Mouse (Mus musculus): Measurements from ENCODE around the gene Olfr16. TPM values are rescaled to one million over a fixed set of nuclear protein-coding genes. Genes with fewer than 3 reads are reported as not detected.

Gene Olfr16
- total and polyA plus RNA-seq, 3 experiments, result not detected

Other genes starting within 250 kb of the Olfr16 start
- not detected in 2 replicates for gene Apcs, start 55.4 kb upstream of the Olfr16 start, total RNA-seq (2012; rRNA removed)
- gene Apcs, start 55.4 kb upstream of the Olfr16 start, polyA plus RNA-seq (2012; ENCODE audit: insufficient read depth in 1 of 2, insufficient read length in 2 of 2, low read depth in 1 of 2, low replicate concordance in 2 of 2, missing spikeins in 1 of 2), result not detected
- not detected in 2 replicates for gene Olfr1408, start 187.0 kb downstream of the Olfr16 start, total RNA-seq (2012; rRNA removed)
- gene Olfr1408, start 187.0 kb downstream of the Olfr16 start, polyA plus RNA-seq (2012; ENCODE audit: insufficient read depth in 1 of 2, insufficient read length in 2 of 2, low read depth in 1 of 2, low replicate concordance in 2 of 2, missing spikeins in 1 of 2), result not detected
- gene Olfr1406, start 240.2 kb downstream of the Olfr16 start, total RNA-seq (2012; rRNA removed), result not detected in 2 replicates
- gene Olfr1406, start 240.2 kb downstream of the Olfr16 start, polyA plus RNA-seq (2012; ENCODE audit: insufficient read depth in 1 of 2, insufficient read length in 2 of 2, low read depth in 1 of 2, low replicate concordance in 2 of 2, missing spikeins in 1 of 2), result not detected
- not detected in 2 replicates for gene Olfr218, start 247.4 kb downstream of the Olfr16 start, total RNA-seq (2012; rRNA removed)
- not detected for gene Olfr218, start 247.4 kb downstream of the Olfr16 start, polyA plus RNA-seq (2012; ENCODE audit: insufficient read depth in 1 of 2, insufficient read length in 2 of 2, low read depth in 1 of 2, low replicate concordance in 2 of 2, missing spikeins in 1 of 2)